Mouse (Mus musculus): Measurements from ENCODE around the gene Slc39a3. TPM values are rescaled to one million over a fixed set of nuclear protein-coding genes. Genes with fewer than 3 reads are reported as not detected.

Slc39a3 gene
- total and polyA plus RNA-seq, 2 experiments from 2014 or later, result 50.2 to 115 TPM

DNA sequence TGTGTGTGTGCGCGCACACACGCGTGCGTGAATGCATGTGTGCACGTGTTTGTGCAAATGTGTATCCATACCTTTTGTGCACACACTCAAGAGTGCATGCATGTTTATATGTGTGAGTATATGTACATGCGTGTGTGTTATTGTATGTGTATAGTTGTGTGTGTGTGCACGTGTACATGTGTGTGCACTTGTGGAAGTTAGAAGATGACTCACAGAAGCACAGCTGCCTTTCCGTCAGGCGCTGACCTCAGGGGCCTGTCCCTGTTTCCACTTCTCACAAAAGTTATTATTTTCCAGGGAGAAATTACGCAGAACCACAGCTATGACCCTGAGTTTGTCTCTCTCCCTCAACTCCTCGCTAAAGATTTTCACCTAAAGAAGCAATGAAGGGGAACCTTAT lies 53.0 kb downstream of the Slc39a3 start:
- H3K36me3 ChIP-seq (ENCODE audit: insufficient read depth, low read length), result no peaks in the 10 kb centered on the region
- no peaks in the 10 kb centered on the region for H3K9me3 ChIP-seq (ENCODE audit: low read length)
- WGBS, result 92% methylated on average over 12 of the region's 12 CpGs
- peaks cover 19% of the 10 kb centered on the region for H3K27me3 ChIP-seq (ENCODE audit: insufficient read depth, low read length)
- no peak overlapping the region for H3K9ac ChIP-seq (replicated peaks; ENCODE audit: low read length, poor library complexity, severe bottlenecking)
- H3K4me1 ChIP-seq (ENCODE audit: insufficient read depth, low read length), result peaks cover 6% of the 10 kb centered on the region; the same call in 1 of the 2 replicates
- H3K27ac ChIP-seq (ENCODE audit: low read depth, low read length), result no peak overlapping the region
- no peak for TF ChIP-seq CTCF (IDR thresholded peaks at IDR 0.05)
- no peak for ATAC-seq (ENCODE audit: low FRiP score)
- no peak overlapping the region for H3K4me3 ChIP-seq (ENCODE audit: low read depth, low read length)
- DNase-seq (ENCODE audit: low spot score), result no peak
- no peak overlapping the region for H3K4me2 ChIP-seq (ENCODE audit: low read depth, low read length, poor library complexity, severe bottlenecking)

DNA sequence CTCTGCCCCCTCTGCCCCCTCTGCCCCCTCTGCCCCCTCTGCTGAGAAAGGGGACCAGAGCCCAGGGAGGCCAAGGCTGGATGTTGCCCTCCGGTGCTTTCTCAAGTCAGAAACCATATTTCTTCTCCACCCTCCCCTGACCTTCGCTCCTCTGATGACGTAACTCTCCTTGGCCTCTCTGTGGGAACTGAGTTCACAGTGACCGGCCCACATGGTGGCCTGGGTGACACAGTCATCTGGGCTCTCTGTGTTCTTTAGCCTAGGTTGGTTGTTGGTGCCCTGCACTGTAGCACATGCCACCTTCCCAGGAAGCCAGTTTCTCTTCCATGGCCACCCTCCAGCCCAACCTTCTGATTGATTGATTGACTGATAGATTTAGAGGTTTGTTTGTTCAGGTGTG lies 54.8 kb downstream of the Slc39a3 start:
- Histone ChIP-seq H3K4me2 (ENCODE audit: low read depth, low read length, poor library complexity, severe bottlenecking) (no peak overlapping the region), H3K9ac (replicated peaks; ENCODE audit: low read length, poor library complexity, severe bottlenecking) (no peak overlapping the region), H3K27me3 (ENCODE audit: insufficient read depth, low read length) (peaks cover 19% of the 10 kb centered on the region), H3K4me3 (ENCODE audit: low read depth, low read length) (no peak overlapping the region), H3K27ac (ENCODE audit: low read depth, low read length) (no peak overlapping the region), H3K9me3 (ENCODE audit: low read length) (no peaks in the 10 kb centered on the region), H3K4me1 (ENCODE audit: insufficient read depth, low read length) (peaks cover 6% of the 10 kb centered on the region; the same call in 1 of the 2 replicates), H3K36me3 (ENCODE audit: insufficient read depth, low read length) (no peaks in the 10 kb centered on the region)
- 83% methylated on average over 4 of the region's 4 CpGs for WGBS
- ATAC-seq (ENCODE audit: low FRiP score) (no peak), DNase-seq (ENCODE audit: low spot score) (no peak)
- no peak for TF ChIP-seq CTCF (IDR thresholded peaks at IDR 0.05)

DNA sequence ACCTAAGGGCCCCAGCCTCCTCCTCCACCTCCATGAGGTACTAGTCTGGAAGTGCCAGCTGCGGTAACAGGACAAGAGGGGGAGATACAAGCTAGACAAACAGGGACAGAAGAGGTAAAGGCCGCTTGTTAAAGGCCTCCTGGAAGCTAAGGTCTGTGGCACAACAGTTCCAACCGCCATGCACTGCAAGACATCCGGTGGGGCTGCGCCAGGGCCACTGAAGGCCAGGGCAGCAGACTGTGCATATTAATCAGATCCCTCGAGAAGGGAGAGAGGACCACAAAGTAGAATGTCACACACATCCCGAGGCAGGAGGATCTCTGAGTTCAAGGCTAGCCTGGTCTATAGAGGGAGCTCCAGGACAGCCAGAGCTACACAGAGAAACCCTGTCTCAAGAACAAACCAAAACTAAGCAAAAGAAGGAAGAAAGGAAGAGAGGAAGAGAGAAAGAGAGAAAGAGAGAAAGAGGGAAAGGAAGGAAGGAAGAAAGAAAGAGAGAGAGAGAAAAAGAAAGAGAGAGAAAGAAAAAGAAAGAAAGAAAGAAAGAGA lies 55.6 kb downstream of the Slc39a3 start:
- ATAC-seq (ENCODE audit: low FRiP score) (no peak), DNase-seq (ENCODE audit: low spot score) (no peak)
- Histone ChIP-seq H3K4me2 (ENCODE audit: low read depth, low read length, poor library complexity, severe bottlenecking) (no peak overlapping the region), H3K9me3 (ENCODE audit: low read length) (no peaks in the 10 kb centered on the region), H3K36me3 (ENCODE audit: insufficient read depth, low read length) (no peaks in the 10 kb centered on the region), H3K27me3 (ENCODE audit: insufficient read depth, low read length) (peaks cover 14% of the 10 kb centered on the region), H3K27ac (ENCODE audit: low read depth, low read length) (no peak overlapping the region), H3K4me3 (ENCODE audit: low read depth, low read length) (no peak overlapping the region), H3K4me1 (ENCODE audit: insufficient read depth, low read length) (peaks cover 6% of the 10 kb centered on the region; the same call in 1 of the 2 replicates), H3K9ac (replicated peaks; ENCODE audit: low read length, poor library complexity, severe bottlenecking) (no peak overlapping the region)
- WGBS, result 59% methylated on average over 7 of the region's 7 CpGs
- no peak for TF ChIP-seq CTCF (IDR thresholded peaks at IDR 0.05)

Other genes with a start within 250 kb of the Slc39a3 start
- 18.3 and 34.2 TPM in 2 replicates for gene Sf3a2, start 239.2 kb downstream of the Slc39a3 start, total RNA-seq (2014; rRNA removed)
- 61.5 and 64.3 TPM in 2 replicates for gene Sf3a2, start 239.2 kb downstream of the Slc39a3 start, polyA plus RNA-seq (2015; fragmentation: Nextera tagmentation; extraction: Ambion mirVana)
- 68.0 and 88.1 TPM in 2 replicates for gene Plekhj1, start 238.8 kb downstream of the Slc39a3 start, total RNA-seq (2014; rRNA removed)
- 94.1 and 103 TPM in 2 replicates for gene Plekhj1, start 238.8 kb downstream of the Slc39a3 start, polyA plus RNA-seq (2015; fragmentation: Nextera tagmentation; extraction: Ambion mirVana)
- 0.82 and 2.9 TPM in 2 replicates for gene Amh, start 232.2 kb downstream of the Slc39a3 start, total RNA-seq (2014; rRNA removed)
- not detected in 2 replicates for gene Amh, start 232.2 kb downstream of the Slc39a3 start, polyA plus RNA-seq (2015; fragmentation: Nextera tagmentation; extraction: Ambion mirVana)
- not detected in 2 replicates for gene Jsrp1, start 223.9 kb downstream of the Slc39a3 start, total RNA-seq (2014; rRNA removed)
- gene Jsrp1, start 223.9 kb downstream of the Slc39a3 start, polyA plus RNA-seq (2015; fragmentation: Nextera tagmentation; extraction: Ambion mirVana), result 0.83 and 1.1 TPM in 2 replicates
- gene Oaz1, start 210.8 kb downstream of the Slc39a3 start, total RNA-seq (2014; rRNA removed), result 863 and 928 TPM in 2 replicates
- gene Oaz1, start 210.8 kb downstream of the Slc39a3 start, polyA plus RNA-seq (2015; fragmentation: Nextera tagmentation; extraction: Ambion mirVana), result 1,039 and 1,193 TPM in 2 replicates
- gene Lingo3, start 193.4 kb downstream of the Slc39a3 start, total RNA-seq (2014; rRNA removed), result 39.3 and 61.0 TPM in 2 replicates
- 24.4 and 26.8 TPM in 2 replicates for gene Lingo3, start 193.4 kb downstream of the Slc39a3 start, polyA plus RNA-seq (2015; fragmentation: Nextera tagmentation; extraction: Ambion mirVana)
- gene Lsm7, start 182.2 kb downstream of the Slc39a3 start, total RNA-seq (2014; rRNA removed), result 136 and 249 TPM in 2 replicates
- gene Lsm7, start 182.2 kb downstream of the Slc39a3 start, polyA plus RNA-seq (2015; fragmentation: Nextera tagmentation; extraction: Ambion mirVana), result 292 and 299 TPM in 2 replicates
- gene Sppl2b, start 182.2 kb downstream of the Slc39a3 start, total RNA-seq (2014; rRNA removed), result 116 and 132 TPM in 2 replicates
- 78.6 and 86.2 TPM in 2 replicates for gene Sppl2b, start 182.2 kb downstream of the Slc39a3 start, polyA plus RNA-seq (2015; fragmentation: Nextera tagmentation; extraction: Ambion mirVana)
- gene Tmprss9, start 165.6 kb downstream of the Slc39a3 start, total RNA-seq (2014; rRNA removed), result 0.09 and 0.11 TPM in 2 replicates
- 0.27 and 0.31 TPM in 2 replicates for gene Tmprss9, start 165.6 kb downstream of the Slc39a3 start, polyA plus RNA-seq (2015; fragmentation: Nextera tagmentation; extraction: Ambion mirVana)
- gene Timm13, start 136.5 kb downstream of the Slc39a3 start, total RNA-seq (2014; rRNA removed), result 153 and 267 TPM in 2 replicates
- gene Timm13, start 136.5 kb downstream of the Slc39a3 start, polyA plus RNA-seq (2015; fragmentation: Nextera tagmentation; extraction: Ambion mirVana), result 362 and 384 TPM in 2 replicates
- 40.2 and 47.3 TPM in 2 replicates for gene Lmnb2, start 119.2 kb downstream of the Slc39a3 start, total RNA-seq (2014; rRNA removed)
- 22.6 and 22.7 TPM in 2 replicates for gene Lmnb2, start 119.2 kb downstream of the Slc39a3 start, polyA plus RNA-seq (2015; fragmentation: Nextera tagmentation; extraction: Ambion mirVana)
- 3.5 and 7.3 TPM in 2 replicates for gene Gadd45b, start 107.4 kb downstream of the Slc39a3 start, total RNA-seq (2014; rRNA removed)
- gene Gadd45b, start 107.4 kb downstream of the Slc39a3 start, polyA plus RNA-seq (2015; fragmentation: Nextera tagmentation; extraction: Ambion mirVana), result 5.0 and 6.4 TPM in 2 replicates
- gene Gng7, start 22.5 kb downstream of the Slc39a3 start, total RNA-seq (2014; rRNA removed), result 27.6 and 40.7 TPM in 2 replicates
- 29.5 and 29.9 TPM in 2 replicates for gene Gng7, start 22.5 kb downstream of the Slc39a3 start, polyA plus RNA-seq (2015; fragmentation: Nextera tagmentation; extraction: Ambion mirVana)
- gene Diras1, start 11.8 kb downstream of the Slc39a3 start, total RNA-seq (2014; rRNA removed), result 104 and 119 TPM in 2 replicates
- 95.2 and 98.3 TPM in 2 replicates for gene Diras1, start 11.8 kb downstream of the Slc39a3 start, polyA plus RNA-seq (2015; fragmentation: Nextera tagmentation; extraction: Ambion mirVana)
- gene Sgta, start 22.8 kb upstream of the Slc39a3 start, total RNA-seq (2014; rRNA removed), result 216 and 236 TPM in 2 replicates
- gene Sgta, start 22.8 kb upstream of the Slc39a3 start, polyA plus RNA-seq (2015; fragmentation: Nextera tagmentation; extraction: Ambion mirVana), result 325 and 348 TPM in 2 replicates
- 59.9 and 67.1 TPM in 2 replicates for gene Thop1, start 32.6 kb upstream of the Slc39a3 start, total RNA-seq (2014; rRNA removed)
- gene Thop1, start 32.6 kb upstream of the Slc39a3 start, polyA plus RNA-seq (2015; fragmentation: Nextera tagmentation; extraction: Ambion mirVana), result 35.2 and 35.8 TPM in 2 replicates
- gene Creb3l3, start 61.4 kb upstream of the Slc39a3 start, total RNA-seq (2014; rRNA removed), result 0.28 and 1.6 TPM in 2 replicates
- 0.62 and 0.81 TPM in 2 replicates for gene Creb3l3, start 61.4 kb upstream of the Slc39a3 start, polyA plus RNA-seq (2015; fragmentation: Nextera tagmentation; extraction: Ambion mirVana)
- 256 and 261 TPM in 2 replicates for gene Map2k2, start 68.5 kb upstream of the Slc39a3 start, total RNA-seq (2014; rRNA removed)
- gene Map2k2, start 68.5 kb upstream of the Slc39a3 start, polyA plus RNA-seq (2015; fragmentation: Nextera tagmentation; extraction: Ambion mirVana), result 210 and 218 TPM in 2 replicates
- gene Zbtb7a, start 97.8 kb upstream of the Slc39a3 start, total RNA-seq (2014; rRNA removed), result 23.6 and 29.5 TPM in 2 replicates
- gene Zbtb7a, start 97.8 kb upstream of the Slc39a3 start, polyA plus RNA-seq (2015; fragmentation: Nextera tagmentation; extraction: Ambion mirVana), result 16.1 and 18.0 TPM in 2 replicates
- 31.2 and 38.0 TPM in 2 replicates for gene Pias4, start 130.5 kb upstream of the Slc39a3 start, total RNA-seq (2014; rRNA removed)
- gene Pias4, start 130.5 kb upstream of the Slc39a3 start, polyA plus RNA-seq (2015; fragmentation: Nextera tagmentation; extraction: Ambion mirVana), result 30.1 and 31.3 TPM in 2 replicates
- 2,062 and 2,304 TPM in 2 replicates for gene Eef2, start 139.2 kb upstream of the Slc39a3 start, total RNA-seq (2014; rRNA removed)
- gene Eef2, start 139.2 kb upstream of the Slc39a3 start, polyA plus RNA-seq (2015; fragmentation: Nextera tagmentation; extraction: Ambion mirVana), result 440 and 459 TPM in 2 replicates
- 56.7 and 88.8 TPM in 2 replicates for gene Dapk3, start 145.6 kb upstream of the Slc39a3 start, total RNA-seq (2014; rRNA removed)
- gene Dapk3, start 145.6 kb upstream of the Slc39a3 start, polyA plus RNA-seq (2015; fragmentation: Nextera tagmentation; extraction: Ambion mirVana), result 59.1 and 60.9 TPM in 2 replicates
- gene 4930442H23Rik, start 146.4 kb upstream of the Slc39a3 start, total RNA-seq (2014; rRNA removed), result not detected in 2 replicates
- not detected in 2 replicates for gene 4930442H23Rik, start 146.4 kb upstream of the Slc39a3 start, polyA plus RNA-seq (2015; fragmentation: Nextera tagmentation; extraction: Ambion mirVana)
- not detected in 2 replicates for gene Nmrk2, start 164.6 kb upstream of the Slc39a3 start, total RNA-seq (2014; rRNA removed)
- 0.14 TPM in 1 of 2 replicates, not detected in the other for gene Nmrk2, start 164.6 kb upstream of the Slc39a3 start, polyA plus RNA-seq (2015; fragmentation: Nextera tagmentation; extraction: Ambion mirVana)
- 195 and 200 TPM in 2 replicates for gene Atcay, start 193.4 kb upstream of the Slc39a3 start, total RNA-seq (2014; rRNA removed)
- gene Atcay, start 193.4 kb upstream of the Slc39a3 start, polyA plus RNA-seq (2015; fragmentation: Nextera tagmentation; extraction: Ambion mirVana), result 91.4 and 94.1 TPM in 2 replicates
- gene Zfr2, start 195.7 kb upstream of the Slc39a3 start, total RNA-seq (2014; rRNA removed), result 61.3 and 70.2 TPM in 2 replicates
- gene Zfr2, start 195.7 kb upstream of the Slc39a3 start, polyA plus RNA-seq (2015; fragmentation: Nextera tagmentation; extraction: Ambion mirVana), result 24.9 and 25.3 TPM in 2 replicates
- gene Matk, start 215.5 kb upstream of the Slc39a3 start, total RNA-seq (2014; rRNA removed), result 110 and 114 TPM in 2 replicates
- 96.9 and 108 TPM in 2 replicates for gene Matk, start 215.5 kb upstream of the Slc39a3 start, polyA plus RNA-seq (2015; fragmentation: Nextera tagmentation; extraction: Ambion mirVana)
- gene Mrpl54, start 229.5 kb upstream of the Slc39a3 start, total RNA-seq (2014; rRNA removed), result 145 and 164 TPM in 2 replicates
- 162 and 179 TPM in 2 replicates for gene Mrpl54, start 229.5 kb upstream of the Slc39a3 start, polyA plus RNA-seq (2015; fragmentation: Nextera tagmentation; extraction: Ambion mirVana)
- 45.0 and 64.8 TPM in 2 replicates for gene Apba3, start 229.5 kb upstream of the Slc39a3 start, total RNA-seq (2014; rRNA removed)
- gene Apba3, start 229.5 kb upstream of the Slc39a3 start, polyA plus RNA-seq (2015; fragmentation: Nextera tagmentation; extraction: Ambion mirVana), result 25.0 and 25.2 TPM in 2 replicates

Measured in midbrain, postnatal 0 days (tissue).